Mouse (Mus musculus) neural tube, embryonic 14.5 days (tissue): ENCODE data around the gene Cdk5rap2. TPM values are rescaled to one million over a fixed set of nuclear protein-coding genes. Genes with fewer than 3 reads are reported as not detected.

Source experiments
- ATAC-seq: fragments of 200-750 bp; cut with Nextera tagmentation; 2 replicates; pipeline ENCODE4 v1.8.0; 2017; ENCODE audit warnings: low read depth, mild to moderate bottlenecking, moderate TSS enrichment, moderate library complexity
- H3K27ac ChIP-seq: fragments of 300-500 bp; sonication (generic); 2 replicates; pipeline ENCODE4 v1.5.1; 2014; ENCODE audit warnings: low read depth, mild to moderate bottlenecking, control low read depth, low read length, moderate library complexity, mixed read lengths
- H3K27me3 ChIP-seq: fragments of 300-500 bp; sonication (generic); 2 replicates; pipeline ENCODE4 v1.6.1; 2014; ENCODE audit warnings: low read length; ENCODE audit not compliant: control insufficient read depth, insufficient read depth
- H3K36me3 ChIP-seq: fragments of 300-500 bp; sonication (generic); 2 replicates; pipeline ENCODE4 v1.6.1; 2014; ENCODE audit warnings: low read length, mixed read lengths; ENCODE audit not compliant: control insufficient read depth, insufficient read depth
- H3K4me1 ChIP-seq: fragments of 300-500 bp; sonication (generic); 2 replicates; pipeline ENCODE4 v1.6.1; 2014; ENCODE audit warnings: low read length; ENCODE audit not compliant: control insufficient read depth, insufficient read depth
- H3K4me2 ChIP-seq: fragments of 300-500 bp; sonication (generic); 2 replicates; pipeline ENCODE4 v1.6.1; 2014; ENCODE audit warnings: mild to moderate bottlenecking, low read depth, low read length, control low read depth
- H3K4me3 ChIP-seq: fragments of 300-500 bp; sonication (generic); 2 replicates; pipeline ENCODE4 v1.5.1; 2014; ENCODE audit warnings: low read depth, low read length, control low read depth, mixed read lengths
- H3K9ac ChIP-seq: fragments of 300-500 bp; sonication (generic); replicated peaks from 2 replicates; pipeline ENCODE4 v1.6.1; 2014; ENCODE audit warnings: low read depth, mild to moderate bottlenecking, control low read depth, low read length, mixed read lengths
- H3K9me3 ChIP-seq: fragments of 300-500 bp; sonication (generic); 2 replicates; pipeline ENCODE4 v1.6.1; 2016; ENCODE audit warnings: low read length; ENCODE audit not compliant: control insufficient read depth
- WGBS: fragments of 180-500 bp; shearing (Covaris S2); extraction: QIAGEN DNeasy Blood & Tissue Kit; methylation state at CpG from one replicate; pipeline ENCODE4 v1.1.7; 2014; 5-methylcytosine and 5-hydroxymethylcytosine counted together
- polyA plus RNA-seq: library from polyadenylated mRNA; unstranded; fragments of >200 nt; fragmentation: Nextera tagmentation; extraction: Ambion mirVana; gene quantifications from 2 replicates; pipeline ENCODE4 v1.2.1, GENCODE M21; 2014

Cdk5rap2 gene
- 10.9 and 15.6 TPM in 2 replicates for polyA plus RNA-seq

DNA sequence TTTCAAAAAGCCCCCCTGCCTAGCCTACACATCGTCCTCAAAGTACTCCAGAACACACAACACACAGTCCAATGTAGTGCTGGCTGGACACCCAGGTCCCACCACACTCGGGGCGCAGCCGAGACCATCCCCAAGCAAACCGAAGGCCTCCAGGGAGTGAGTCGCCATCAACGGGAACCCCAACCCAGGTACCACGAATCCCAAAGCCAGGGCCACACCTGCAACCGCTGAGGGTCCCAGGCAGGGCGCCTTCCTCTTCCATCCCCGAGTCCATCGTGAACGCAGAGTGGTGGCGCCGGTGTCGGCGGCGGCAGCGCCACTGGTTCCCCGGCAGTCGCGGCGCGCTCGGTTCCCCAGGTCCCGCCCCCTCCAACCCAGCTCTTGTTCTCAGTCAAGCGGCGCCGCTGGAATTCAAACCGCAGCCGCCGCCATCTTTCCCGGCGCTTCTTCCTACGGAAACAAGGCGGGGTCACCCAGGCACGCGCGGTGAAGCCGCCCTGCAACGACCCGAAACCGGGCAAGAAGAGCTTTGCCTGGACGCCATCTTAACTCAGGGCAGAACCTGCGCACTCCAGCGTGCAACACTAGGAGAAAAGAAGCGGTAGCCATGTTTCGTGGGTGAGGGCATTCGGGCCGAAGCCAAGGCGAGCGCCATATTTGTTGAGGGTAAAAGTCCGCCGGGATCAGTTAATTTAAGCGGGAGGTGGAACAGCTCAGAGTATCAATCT lies at the start of gene Cdk5rap2:
Gene Cdk5rap2 (minus strand): TSS at position 450 of the 728 bp plus-strand sequence.
- peak; percentile 98 for ATAC-seq
- Histone ChIP-seq H3K9ac (peak within 1 kb of the TSS; percentile 76), H3K4me3 (peak within 1 kb of the TSS; percentile 70), H3K27me3 (no peaks in the 10 kb centered on the region), H3K9me3 (no peaks in the 10 kb centered on the region), H3K4me1 (peaks cover 14% of the 10 kb centered on the region; the same call in 1 of the 2 replicates), H3K27ac (peak within 1 kb of the TSS; percentile 73), H3K36me3 (no peaks in the 10 kb centered on the region), H3K4me2 (peak within 1 kb of the TSS; percentile 63)
- under 1% methylated on average over 48 of the region's 55 CpGs for WGBS

DNA sequence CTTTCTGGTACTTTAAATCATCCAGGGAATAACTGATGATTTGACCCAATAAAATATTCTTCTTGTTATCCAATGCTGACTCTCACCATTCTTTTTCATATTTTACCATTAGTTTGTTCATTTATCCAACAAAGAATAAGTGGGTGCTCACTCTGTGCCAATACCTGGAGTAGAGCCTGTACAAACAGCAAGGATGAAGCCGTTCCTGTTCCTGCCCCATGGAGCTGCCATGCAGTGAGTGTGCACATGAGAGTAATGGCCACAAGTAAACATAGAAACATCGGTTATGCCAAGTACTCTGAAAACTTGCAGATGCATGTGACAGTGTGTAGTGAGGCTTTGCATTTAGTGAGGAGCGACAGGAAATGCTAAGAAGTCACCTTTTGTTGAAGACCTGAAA lies 41.9 kb upstream of the Cdk5rap2 start:
- no peak overlapping the region for H3K9ac ChIP-seq
- 91% methylated on average over 3 of the region's 3 CpGs for WGBS
- ATAC-seq = no peak
- no peak overlapping the region for H3K4me2 ChIP-seq
- H3K4me1 ChIP-seq = no peaks in the 10 kb centered on the region
- no peaks in the 10 kb centered on the region for H3K9me3 ChIP-seq
- no peaks in the 10 kb centered on the region for H3K36me3 ChIP-seq
- H3K27ac ChIP-seq = no peak overlapping the region
- no peak overlapping the region for H3K4me3 ChIP-seq
- no peaks in the 10 kb centered on the region for H3K27me3 ChIP-seq

DNA sequence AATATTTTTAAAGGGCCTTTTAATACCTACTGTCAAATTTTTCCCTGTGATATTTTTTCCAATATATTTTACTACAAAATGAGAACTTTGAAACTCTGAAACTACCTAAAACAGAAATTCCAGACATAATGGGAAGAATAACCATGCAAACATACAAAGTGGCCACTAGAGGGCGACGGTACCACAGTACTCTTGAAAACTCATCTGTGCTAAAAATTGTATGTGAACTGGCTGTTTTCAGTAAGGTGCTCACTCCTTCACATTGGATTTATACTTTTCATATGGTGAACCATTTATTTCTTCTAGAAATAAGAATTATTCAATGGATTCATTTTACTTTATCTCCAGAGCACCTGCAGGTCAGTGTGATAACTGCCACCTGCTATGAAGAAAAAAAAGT lies 41.5 kb upstream of the Cdk5rap2 start:
- Histone ChIP-seq H3K27me3 (no peaks in the 10 kb centered on the region), H3K27ac (no peak overlapping the region), H3K4me3 (no peak overlapping the region), H3K36me3 (no peaks in the 10 kb centered on the region), H3K9me3 (no peaks in the 10 kb centered on the region), H3K4me1 (no peaks in the 10 kb centered on the region), H3K4me2 (no peak overlapping the region), H3K9ac (no peak overlapping the region)
- ATAC-seq = peak; percentile 60; the same call in 1 of the 2 replicates
- WGBS = 1% methylated on average over 2 of the region's 2 CpGs

DNA sequence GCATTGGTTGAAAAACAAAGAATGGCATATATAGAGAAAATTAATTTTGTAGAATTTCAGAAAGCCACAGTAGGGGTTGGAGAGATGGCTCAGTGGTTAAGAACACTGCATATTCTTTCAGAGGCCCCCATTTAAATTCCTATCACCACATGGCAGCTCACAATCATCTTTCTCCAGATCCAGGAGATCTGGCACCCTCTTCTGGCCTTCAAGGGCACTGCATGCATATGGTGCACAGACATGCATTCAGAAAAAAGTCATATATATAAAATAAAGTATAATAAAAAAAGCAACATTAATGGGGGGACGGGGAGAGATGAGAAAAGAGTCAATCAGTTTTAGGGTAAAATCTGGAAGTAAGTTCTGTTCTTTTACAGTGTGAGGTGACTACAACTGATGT lies 39.4 kb upstream of the Cdk5rap2 start:
- Histone ChIP-seq H3K4me2 (no peak overlapping the region), H3K27ac (no peak overlapping the region), H3K4me1 (no peaks in the 10 kb centered on the region), H3K9me3 (no peaks in the 10 kb centered on the region), H3K36me3 (no peaks in the 10 kb centered on the region), H3K27me3 (no peaks in the 10 kb centered on the region), H3K4me3 (no peak overlapping the region), H3K9ac (no peak overlapping the region)
- 88% methylated on average over 1 of the region's 1 CpGs for WGBS
- no peak for ATAC-seq

DNA sequence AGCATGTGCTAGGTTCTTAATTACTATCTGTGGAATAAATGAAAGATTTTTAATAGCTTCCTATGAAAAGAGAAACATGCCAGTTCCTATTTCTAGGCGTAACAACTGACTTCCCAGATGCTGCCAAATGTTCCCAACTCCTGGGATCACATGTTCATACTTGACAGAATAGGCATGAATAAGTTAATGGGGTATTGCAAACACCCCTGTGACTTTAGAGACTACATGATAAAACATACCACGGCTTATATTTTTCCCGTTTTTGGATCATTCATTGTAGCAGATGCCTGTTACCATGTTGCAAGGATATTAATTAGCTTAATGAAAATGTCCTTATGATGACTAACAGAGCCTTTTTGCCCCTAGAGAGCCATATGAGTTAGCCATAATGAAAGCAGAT lies 36.5 kb upstream of the Cdk5rap2 start:
- Histone ChIP-seq H3K27ac (no peak overlapping the region), H3K36me3 (no peaks in the 10 kb centered on the region), H3K27me3 (no peaks in the 10 kb centered on the region), H3K4me2 (no peak overlapping the region), H3K9me3 (no peaks in the 10 kb centered on the region), H3K9ac (no peak overlapping the region), H3K4me1 (no peaks in the 10 kb centered on the region), H3K4me3 (no peak overlapping the region)
- 50% methylated on average over 3 of the region's 3 CpGs for WGBS
- peak; percentile 69; the same call in 1 of the 2 replicates for ATAC-seq

DNA sequence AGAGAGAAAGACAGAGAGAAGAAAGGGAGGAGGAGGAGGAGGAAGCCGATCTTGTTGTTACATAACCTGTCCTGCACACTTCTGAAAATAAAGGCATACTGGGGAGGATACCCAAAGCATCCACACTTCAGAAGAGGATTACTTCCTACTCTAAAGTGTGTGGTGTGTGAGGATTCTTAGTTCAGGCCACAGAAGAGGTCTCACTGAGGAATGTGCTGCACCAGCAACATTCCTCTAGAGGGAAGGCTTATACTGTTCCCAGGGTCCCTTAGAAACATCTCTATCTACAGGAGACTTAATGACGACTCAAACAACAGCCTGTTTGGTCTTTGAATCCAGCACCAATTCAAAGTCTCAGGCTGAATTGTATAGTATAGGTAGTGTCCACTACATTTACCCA lies 10.0 kb upstream of the Cdk5rap2 start:
- Histone ChIP-seq H3K9me3 (no peaks in the 10 kb centered on the region), H3K27ac (no peak overlapping the region), H3K36me3 (no peaks in the 10 kb centered on the region), H3K4me1 (no peaks in the 10 kb centered on the region), H3K9ac (no peak overlapping the region), H3K4me3 (no peak overlapping the region), H3K27me3 (no peaks in the 10 kb centered on the region), H3K4me2 (no peak overlapping the region)
- 63% methylated on average over 2 of the region's 2 CpGs for WGBS
- peak; percentile 52; the same call in 1 of the 2 replicates for ATAC-seq

GRCm38 (mm10) chr4:70412126-70412525 lies 1.9 kb upstream of the Cdk5rap2 start:
- no peak overlapping the region for H3K4me3 ChIP-seq
- 14% methylated on average over 2 of the region's 2 CpGs for WGBS
- peaks cover 10% of the 10 kb centered on the region; the same call in 1 of the 2 replicates for H3K4me1 ChIP-seq
- H3K36me3 ChIP-seq = no peaks in the 10 kb centered on the region
- no peak overlapping the region for H3K4me2 ChIP-seq
- H3K9ac ChIP-seq = no peak overlapping the region
- no peaks in the 10 kb centered on the region for H3K27me3 ChIP-seq
- peak overlapping the region; percentile 44; the same call in 1 of the 2 replicates for H3K27ac ChIP-seq
- peak; percentile 16; the same call in 1 of the 2 replicates for ATAC-seq
- no peaks in the 10 kb centered on the region for H3K9me3 ChIP-seq

DNA sequence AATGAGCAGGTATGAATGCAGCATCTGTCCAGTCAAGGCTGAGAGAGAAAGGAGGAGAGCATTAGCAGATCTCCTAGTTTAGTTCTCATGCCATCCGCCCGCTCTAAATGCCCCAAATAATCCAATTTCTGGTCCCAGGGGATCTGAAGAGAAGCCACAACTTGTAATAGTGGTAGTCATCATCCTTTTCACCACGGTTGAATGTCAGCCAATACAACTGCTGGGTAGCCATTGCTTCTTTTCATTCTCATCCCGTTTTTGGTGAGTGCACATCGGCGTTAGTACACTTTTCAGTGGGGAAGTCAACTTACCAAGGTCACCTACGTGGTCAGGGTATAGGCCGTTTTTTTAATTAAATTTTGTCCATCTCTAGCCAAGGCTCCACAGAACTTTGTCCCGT lies 787 bp downstream of the Cdk5rap2 start:
- no peak; the same call in 1 of the 2 replicates for ATAC-seq
- no peaks in the 10 kb centered on the region for H3K9me3 ChIP-seq
- peak overlapping the region; percentile 63 for H3K4me2 ChIP-seq
- peaks cover 14% of the 10 kb centered on the region; the same call in 1 of the 2 replicates for H3K4me1 ChIP-seq
- H3K4me3 ChIP-seq = peak overlapping the region; percentile 70
- peak overlapping the region; percentile 76; the same call in 1 of the 2 replicates for H3K9ac ChIP-seq
- 21% methylated on average over 9 of the region's 9 CpGs for WGBS
- H3K36me3 ChIP-seq = no peaks in the 10 kb centered on the region
- no peaks in the 10 kb centered on the region for H3K27me3 ChIP-seq
- H3K27ac ChIP-seq = no peak overlapping the region

DNA sequence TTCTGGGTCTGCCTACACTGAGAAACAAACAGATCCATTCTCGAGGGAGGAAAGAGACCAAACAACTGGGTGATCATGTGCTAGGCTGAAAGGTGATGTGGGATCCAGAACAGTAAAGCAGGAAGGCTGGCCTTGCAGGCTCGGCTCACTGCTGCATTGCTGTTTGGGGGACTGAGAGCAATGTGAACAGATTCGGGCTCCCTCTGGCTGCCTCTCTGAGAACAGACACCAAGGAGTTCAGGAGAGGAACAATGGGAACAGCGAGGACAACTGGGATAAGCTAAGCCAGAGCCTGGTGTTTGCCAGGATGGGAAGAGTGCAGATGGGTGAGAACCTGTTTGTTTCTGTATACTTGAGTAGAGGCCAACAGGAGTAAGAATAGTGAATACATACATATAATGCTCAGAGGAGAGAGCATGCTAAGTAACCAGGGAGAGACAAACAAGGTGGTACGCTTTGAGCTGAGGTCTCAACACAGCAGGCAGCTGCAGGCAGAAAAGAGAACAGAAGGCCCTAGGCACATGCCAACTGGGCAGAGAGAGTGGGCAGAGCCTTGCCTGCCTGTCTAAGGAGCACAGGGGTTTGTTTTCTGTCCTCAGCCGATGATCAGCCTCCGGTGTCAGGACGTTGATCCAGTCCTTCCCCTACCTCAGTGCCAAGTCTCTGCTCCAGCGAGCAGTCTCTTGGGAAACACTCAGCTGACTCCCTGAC lies 8.0 kb downstream of the Cdk5rap2 start:
- Histone ChIP-seq H3K27ac (peak overlapping the region; percentile 64), H3K4me2 (no peak overlapping the region), H3K4me1 (peaks cover 4% of the 10 kb centered on the region; the same call in 1 of the 2 replicates), H3K4me3 (no peak overlapping the region), H3K9me3 (no peaks in the 10 kb centered on the region), H3K27me3 (no peaks in the 10 kb centered on the region), H3K9ac (no peak overlapping the region), H3K36me3 (no peaks in the 10 kb centered on the region)
- peak; percentile 83 for ATAC-seq
- 60% methylated on average over 9 of the region's 9 CpGs for WGBS
